Mouse (Mus musculus) ES-Bruce4 (cell line): ENCODE results near the gene A930017K11Rik. TPM values are rescaled to one million over a fixed set of nuclear protein-coding genes. Genes with fewer than 3 reads are reported as not detected.

Source experiments
- H3K27ac ChIP-seq: 2 replicates; pipeline ENCODE4 v1.5.1; 2012; ENCODE audit warnings: low read length, inconsistent platforms; ENCODE audit not compliant: insufficient read depth
- H3K27me3 ChIP-seq: 2 replicates; pipeline ENCODE4 v1.6.1; 2012; ENCODE audit warnings: mild to moderate bottlenecking, low read length, inconsistent platforms; ENCODE audit not compliant: control insufficient read depth, poor library complexity, insufficient read depth, severe bottlenecking
- H3K36me3 ChIP-seq: 2 replicates; pipeline ENCODE4 v1.6.1; 2012; ENCODE audit warnings: inconsistent platforms, mild to moderate bottlenecking, low read length, moderate library complexity; ENCODE audit not compliant: control insufficient read depth, poor library complexity, insufficient read depth, severe bottlenecking
- H3K4me1 ChIP-seq: one replicate; pipeline ENCODE4 v1.8.1; 2011; ENCODE audit warnings: low read length; ENCODE audit not compliant: control insufficient read depth, insufficient read depth
- H3K4me3 ChIP-seq: 2 replicates; pipeline ENCODE4 v1.5.1; 2011; ENCODE audit warnings: low read depth, mild to moderate bottlenecking, low read length
- H3K9ac ChIP-seq: 2 replicates; pipeline ENCODE4 v1.6.1; 2012; ENCODE audit warnings: low read depth, mild to moderate bottlenecking, inconsistent platforms; ENCODE audit not compliant: poor library complexity, severe bottlenecking
- H3K9me3 ChIP-seq: replicated peaks from 2 replicates; pipeline ENCODE4 v1.6.1; 2012; ENCODE audit warnings: mild to moderate bottlenecking, low read length, inconsistent platforms; ENCODE audit not compliant: control insufficient read depth, poor library complexity, insufficient read depth, severe bottlenecking
- CTCF ChIP-seq: IDR thresholded peaks from one replicate; pipeline ENCODE4 v1.8.1; 2011; ENCODE audit warnings: low read depth, low read length
- EP300 ChIP-seq: IDR thresholded peaks from 2 replicates; pipeline ENCODE4 v1.6.1; 2011; ENCODE audit warnings: low read depth, low read length; ENCODE audit not compliant: insufficient read depth
- POLR2A ChIP-seq: IDR thresholded peaks from one replicate; pipeline ENCODE4 v1.8.1; 2011; ENCODE audit warnings: low read length; ENCODE audit not compliant: insufficient read depth
- polyA plus RNA-seq: library from polyadenylated mRNA; stranded (reverse); fragments of >200 nt; gene quantifications from 2 replicates; pipeline ENCODE4 v1.2.4, GENCODE M21; 2011; ENCODE audit warnings: low read depth; ENCODE audit not compliant: missing spikeins, insufficient read depth, insufficient read length

Gene A930017K11Rik
- polyA plus RNA-seq, 1 experiment = not detected

- Histone ChIP-seq H3K9me3 (no peaks in the 10 kb centered on the region), H3K9ac (no peak within 1 kb of the TSS), H3K27ac (no peak within 1 kb of the TSS), H3K4me1 (no peaks in the 10 kb centered on the region), H3K4me3 (no peak within 1 kb of the TSS), H3K36me3 (no peaks in the 10 kb centered on the region), H3K27me3 (no peaks in the 10 kb centered on the region)
- TF ChIP-seq EP300 (no peak), CTCF (no peak), POLR2A (no peak)
These were observed 7.8 kb downstream of the A930017K11Rik start, which contains the start of the genes Pigq and Nhlrc4 for GRCm38 (mm10) chr17:25944366-25945163. TSS of gene Pigq (minus strand) at chr17:25944936. TSS of gene Nhlrc4 (minus strand) at chr17:25944961.

- no peaks in the 10 kb centered on the region for H3K36me3 ChIP-seq
These were observed 8.6 kb downstream of the A930017K11Rik start for GRCm38 (mm10) chr17:25943769-25944168.

GRCm38 (mm10) chr17:25943221-25943620, 9.1 kb downstream of the A930017K11Rik start:
- Histone ChIP-seq H3K27ac (no peak overlapping the region), H3K9me3 (no peaks in the 10 kb centered on the region), H3K4me1 (no peaks in the 10 kb centered on the region), H3K9ac (no peak overlapping the region), H3K36me3 (no peaks in the 10 kb centered on the region), H3K4me3 (no peak overlapping the region), H3K27me3 (no peaks in the 10 kb centered on the region)
- TF ChIP-seq CTCF (no peak), EP300 (no peak), POLR2A (no peak)

More at GRCm38 (mm10) chr17:25943769-25944168, 8.6 kb downstream of the A930017K11Rik start:
- no peaks in the 10 kb centered on the region for H3K27me3 ChIP-seq
- H3K4me3 ChIP-seq = no peak overlapping the region
- H3K9me3 ChIP-seq = no peaks in the 10 kb centered on the region
- no peaks in the 10 kb centered on the region for H3K4me1 ChIP-seq
- no peak overlapping the region for H3K27ac ChIP-seq
- no peak overlapping the region for H3K9ac ChIP-seq
- TF ChIP-seq CTCF (no peak), POLR2A (no peak), EP300 (no peak)

- TF ChIP-seq EP300 (no peak), CTCF (no peak), POLR2A (no peak)
- Histone ChIP-seq H3K9ac (no peak overlapping the region), H3K4me1 (no peaks in the 10 kb centered on the region)
These were observed 9.7 kb downstream of the A930017K11Rik start for GRCm38 (mm10) chr17:25942597-25943151.

GRCm38 (mm10) chr17:25941511-25942241, 10.7 kb downstream of the A930017K11Rik start:
- H3K4me3 ChIP-seq = peak overlapping the region; percentile 88
- H3K4me1 ChIP-seq = no peaks in the 10 kb centered on the region
- no peaks in the 10 kb centered on the region for H3K27me3 ChIP-seq
- H3K9me3 ChIP-seq = no peaks in the 10 kb centered on the region
- H3K9ac ChIP-seq = peak overlapping the region; percentile 76
- H3K27ac ChIP-seq = no peak overlapping the region
- no peaks in the 10 kb centered on the region for H3K36me3 ChIP-seq
- TF ChIP-seq CTCF (no peak), EP300 (no peak), POLR2A (no peak)

More at GRCm38 (mm10) chr17:25942597-25943151, 9.7 kb downstream of the A930017K11Rik start:
- no peaks in the 10 kb centered on the region for H3K27me3 ChIP-seq
- H3K36me3 ChIP-seq = no peaks in the 10 kb centered on the region
- no peak overlapping the region for H3K4me3 ChIP-seq
- H3K27ac ChIP-seq = no peak overlapping the region
- no peaks in the 10 kb centered on the region for H3K9me3 ChIP-seq
